Mouse (Mus musculus) megakaryocyte, embryonic 14.5 days (primary cell): Measurements from ENCODE around the gene Dtx4.

Experiments used
- FLI1 ChIP-seq: IDR thresholded peaks from 2 replicates; pipeline ENCODE4 v1.6.1; 2012; ENCODE audit warnings: low read length, inconsistent platforms, mixed read lengths
- GATA1 ChIP-seq: IDR thresholded peaks from 3 replicates; pipeline ENCODE4 v1.6.1; 2012; ENCODE audit warnings: mixed read lengths, low read length, inconsistent platforms, borderline replicate concordance

GRCm38 (mm10) chr19:12440103-12440725 is 61.0 kb downstream of the Dtx4 start:
- TF ChIP-seq GATA1 (no peak), FLI1 (no peak)
